ENCODE assay signal across 10 mouse cellular contexts in genomic region chr12:53061466-53062124, GRCm38 (mm10).
A peak's percentile ranks its signal among the peaks of the same experiment; 100 is the strongest.
DNase-seq lines count a peak whose midpoint lies in the region; ATAC-seq and TF ChIP-seq lines count a peak whose summit lies in the region.
"Had no signal": no experiment of that assay in that cellular context is flagged by ENCODE, and none has a peak within 500 bp of the region (broad histone marks: within the 10 kb centered on the region; RNA-seq: fewer than 3 reads in every experiment).

No protein-coding gene starts in this region.

- TF ChIP-seq CTCF in Patski (IDR thresholded peaks at IDR 0.05) = no peak
- no peak for TF ChIP-seq CTCF in heart, adult 2 months (IDR thresholded peaks at IDR 0.05)

- peak overlapping the region; percentile 39 for H3K4me2 ChIP-seq in forebrain, embryonic 13.5 days
- peak overlapping the region; percentile 31 for H3K4me2 ChIP-seq in midbrain, embryonic 12.5 days (replicated peaks)
- H3K4me2 ChIP-seq: intestine, embryonic 15.5 days had no signal

- no peaks in the 10 kb centered on the region for H3K79me2 ChIP-seq in heart, adult 2 months (replicated peaks; ENCODE audit: control insufficient read depth, insufficient read depth, low read length)

- POLR2A ChIA-PET in Patski (lab: Charles Lee) = no interaction called here

- DNase-seq in 3T3-L1 (ENCODE audit: low read depth, low spot score) = peak; percentile 78
- DNase-seq in Patski (ENCODE audit: low read depth, low spot score) = peak; percentile 49
- DNase-seq in cerebellum, adult 9-11 months = no peak
- no peak for DNase-seq in layer of hippocampus, adult 8-10 months (ENCODE audit: low spot score in 2 of 2)
- DNase-seq in heart, adult 2 months = no peak
- no peak for DNase-seq in lung, adult 18-20 months
- DNase-seq: right cerebral cortex, postnatal 14 days had no signal

- intact Hi-C loops in heart, adult 2 months (cut with DNase I) = no loop called here

- WGBS in forebrain, embryonic 13.5 days = 1% methylated on average over 7 of the region's 7 CpGs
- WGBS in midbrain, embryonic 12.5 days = 3% methylated on average over 7 of the region's 7 CpGs
- 33% methylated on average over 7 of the region's 7 CpGs for WGBS in heart, adult 2 months

- H3K4me3 ChIP-seq in forebrain, embryonic 13.5 days = no peak overlapping the region
- H3K4me3 ChIP-seq in midbrain, embryonic 12.5 days = no peak overlapping the region
- H3K4me3 ChIP-seq in heart, adult 2 months = no peak overlapping the region
- H3K4me3 ChIP-seq: intestine, embryonic 15.5 days had no signal

- H3K9ac ChIP-seq in forebrain, embryonic 13.5 days = no peak overlapping the region
- H3K9ac ChIP-seq in midbrain, embryonic 12.5 days (replicated peaks) = no peak overlapping the region
- no peak overlapping the region for H3K9ac ChIP-seq in heart, adult 2 months (ENCODE audit: low read depth, low read length)
- H3K9ac ChIP-seq: intestine, embryonic 15.5 days had no signal

- no peak for TF ChIP-seq EP300 in heart, adult 2 months (IDR thresholded peaks at IDR 0.05; ENCODE audit: insufficient read depth, low read depth, low read length)

- peaks cover 74% of the 10 kb centered on the region for H3K4me1 ChIP-seq in forebrain, embryonic 13.5 days
- H3K4me1 ChIP-seq in midbrain, embryonic 12.5 days = peaks cover 71% of the 10 kb centered on the region
- no peaks in the 10 kb centered on the region for H3K4me1 ChIP-seq in heart, adult 2 months (ENCODE audit: control insufficient read depth, insufficient read depth, low read length)
- H3K4me1 ChIP-seq: intestine, embryonic 15.5 days had no signal

- CTCF ChIA-PET in Patski (lab: Charles Lee) = no interaction called here

- peaks cover 4% of the 10 kb centered on the region for H3K27me3 ChIP-seq in Patski
- H3K27me3 ChIP-seq in forebrain, embryonic 13.5 days = no peaks in the 10 kb centered on the region
- no peaks in the 10 kb centered on the region for H3K27me3 ChIP-seq in midbrain, embryonic 12.5 days
- H3K27me3 ChIP-seq in heart, adult 2 months (ENCODE audit: control insufficient read depth, insufficient read depth, low read length) = no peaks in the 10 kb centered on the region
- H3K27me3 ChIP-seq: intestine, embryonic 15.5 days had no signal

- no peak for TF ChIP-seq POLR2A in heart, adult 2 months (IDR thresholded peaks at IDR 0.05; ENCODE audit: insufficient read depth, low read depth, low read length)

- H3K36me3 ChIP-seq in forebrain, embryonic 13.5 days (ENCODE audit: poor library complexity, severe bottlenecking) = no peaks in the 10 kb centered on the region
- no peaks in the 10 kb centered on the region for H3K36me3 ChIP-seq in midbrain, embryonic 12.5 days
- peaks cover 6% of the 10 kb centered on the region; the same call in 1 of the 2 replicates for H3K36me3 ChIP-seq in heart, adult 2 months (ENCODE audit: control insufficient read depth, insufficient read depth, low read length)
- H3K36me3 ChIP-seq: intestine, embryonic 15.5 days had no signal

- no peak for ATAC-seq in Patski
- peak; percentile 66 for ATAC-seq in forebrain, embryonic 13.5 days
- ATAC-seq in midbrain, embryonic 12.5 days (ENCODE audit: low FRiP score, low read depth) = peak; percentile 32; the same call in 1 of the 2 replicates
- ATAC-seq: intestine, embryonic 15.5 days had no signal

- peak overlapping the region; percentile 59 for H3K27ac ChIP-seq in forebrain, embryonic 13.5 days
- peak overlapping the region; percentile 83 for H3K27ac ChIP-seq in midbrain, embryonic 12.5 days (replicated peaks)
- H3K27ac ChIP-seq in heart, adult 2 months = no peak overlapping the region
- H3K27ac ChIP-seq: intestine, embryonic 15.5 days had no signal

- in situ Hi-C loops in Patski (cut with MboI; ENCODE audit: low pct_unique_long_range_greater_than_20kb) = no loop called here

- no peaks in the 10 kb centered on the region for H3K9me3 ChIP-seq in forebrain, embryonic 13.5 days (replicated peaks)
- H3K9me3 ChIP-seq in midbrain, embryonic 12.5 days = no peaks in the 10 kb centered on the region
- H3K9me3 ChIP-seq: intestine, embryonic 15.5 days had no signal

Comparison
In these comparisons a context has a peak if more than half of its experiments do, and no peak if none do; other contexts are left out.
1. DNase-seq: peak in 3T3-L1 (single experiment) and Patski (single experiment); none in cerebellum, adult 9-11 months (single experiment), layer of hippocampus, adult 8-10 months (0 of 2), heart, adult 2 months (0 of 2) and lung, adult 18-20 months (0 of 2).